Comparison of ENCODE assay signal across 19 mouse cellular contexts in genomic region chr16:63517636-63518035, GRCm38 (mm10).
"Had no signal": no experiment of that assay in that cellular context is flagged by ENCODE, and none has a peak within 500 bp of the region (broad histone marks: within the 10 kb centered on the region; RNA-seq: fewer than 3 reads in every experiment).

No protein-coding gene starts in this region.

- H3K4me3 ChIP-seq: lung, embryonic 15.5 days; midbrain, embryonic 10.5 days; midbrain, embryonic 12.5 days; myocyte; neural tube, embryonic 13.5 days; neural tube, embryonic 15.5 days had no signal

- H3K27ac ChIP-seq: lung, embryonic 15.5 days; midbrain, embryonic 10.5 days; midbrain, embryonic 12.5 days; neural tube, embryonic 13.5 days; neural tube, embryonic 15.5 days had no signal

- H3K9ac ChIP-seq: lung, embryonic 15.5 days; midbrain, embryonic 12.5 days; neural tube, embryonic 13.5 days; neural tube, embryonic 15.5 days had no signal

- H3K4me2 ChIP-seq: lung, embryonic 15.5 days; midbrain, embryonic 12.5 days; neural tube, embryonic 13.5 days; neural tube, embryonic 15.5 days had no signal

- H3K36me3 ChIP-seq: lung, embryonic 15.5 days; midbrain, embryonic 10.5 days; midbrain, embryonic 12.5 days; neural tube, embryonic 13.5 days; neural tube, embryonic 15.5 days had no signal

- H3K9me3 ChIP-seq: lung, embryonic 15.5 days; midbrain, embryonic 10.5 days; midbrain, embryonic 12.5 days; neural tube, embryonic 13.5 days; neural tube, embryonic 15.5 days had no signal

- ATAC-seq: lung, postnatal 0 days; midbrain, embryonic 16.5 days had no signal

- H3K4me1 ChIP-seq: lung, embryonic 15.5 days; midbrain, embryonic 10.5 days; midbrain, embryonic 12.5 days; neural tube, embryonic 13.5 days; neural tube, embryonic 15.5 days had no signal

- DNase-seq: lung, adult 18-20 months; lung, postnatal 4 days; midbrain, embryonic 14.5 days; retina, postnatal 1 day; right cerebral cortex, adult 18-20 months; right cerebral cortex, postnatal 25 days; right cerebral cortex, postnatal 4 days; spleen, adult 18-20 months; thymus, adult 18-20 months; thymus, postnatal 14 days; thymus, postnatal 36 days had no signal

- H3K27me3 ChIP-seq: lung, embryonic 15.5 days; midbrain, embryonic 12.5 days; neural tube, embryonic 13.5 days; neural tube, embryonic 15.5 days had no signal
